Mouse (Mus musculus) CH12.LX (cell line): Measurements from ENCODE around the gene Akr1c19.
"Not testable (repeated sequence)": the region's sequence is repeated elsewhere in the genome, so short reads cannot be mapped to it uniquely, and the experiment has no call there.

Experiments
- CTCF ChIP-seq, 2 experiments: IDR thresholded peaks in 1 of 2; conservative IDR thresholded peaks in 1 of 2; 2 replicates each; pipeline ENCODE4 v1.5.1; 2011 to 2012; ENCODE audit warnings: low read depth in 2 of 2, low read length in 2 of 2, improper control_type of control experiment in 1 of 2, inconsistent platforms in 1 of 2, mild to moderate bottlenecking in 1 of 2, moderate library complexity in 1 of 2
- EP300 ChIP-seq: IDR thresholded peaks from 2 replicates; pipeline ENCODE4 v1.6.1; 2011; ENCODE audit warnings: low read length, improper control_type of control experiment
- KAT2A ChIP-seq: IDR thresholded peaks from 2 replicates; pipeline ENCODE4 v1.6.1; 2012; ENCODE audit warnings: low read length, improper control_type of control experiment, inconsistent platforms; ENCODE audit not compliant: insufficient replicate concordance
- MAX ChIP-seq: IDR thresholded peaks from 2 replicates; pipeline ENCODE4 v1.6.1; 2011; ENCODE audit warnings: low read length, improper control_type of control experiment
- MXI1 ChIP-seq: IDR thresholded peaks from 2 replicates; pipeline ENCODE4 v1.6.1; 2011; ENCODE audit warnings: mild to moderate bottlenecking, low read depth, low read length, improper control_type of control experiment
- NRF1 ChIP-seq: IDR thresholded peaks from 2 replicates; pipeline ENCODE4 v1.6.1; 2014; ENCODE audit warnings: low read depth, mild to moderate bottlenecking, inconsistent platforms, low read length, improper control_type of control experiment, moderate library complexity
- POLR2A ChIP-seq: IDR thresholded peaks from 2 replicates; pipeline ENCODE4 v1.6.1; 2011; ENCODE audit warnings: low read depth, mild to moderate bottlenecking, improper control_type of control experiment, low read length
- RAD21 ChIP-seq: IDR thresholded peaks from 2 replicates; pipeline ENCODE4 v1.6.1; 2011; ENCODE audit warnings: low read depth, mild to moderate bottlenecking, low read length, improper control_type of control experiment, moderate library complexity
- SMC3 ChIP-seq: IDR thresholded peaks from 2 replicates; pipeline ENCODE4 v1.6.1; 2011; ENCODE audit warnings: low read depth, low read length, improper control_type of control experiment
- TCF12 ChIP-seq: IDR thresholded peaks from 2 replicates; pipeline ENCODE4 v1.6.1; 2014; ENCODE audit warnings: low read depth, mild to moderate bottlenecking, inconsistent platforms, low read length, improper control_type of control experiment
- USF2 ChIP-seq: conservative IDR thresholded peaks from 2 replicates; pipeline ENCODE4 v1.6.1; 2011; ENCODE audit warnings: low read depth, low read length, improper control_type of control experiment
- ZC3H11A ChIP-seq: IDR thresholded peaks from 2 replicates; pipeline ENCODE4 v1.6.1; 2012; ENCODE audit warnings: low read depth, mild to moderate bottlenecking, inconsistent platforms, low read length, improper control_type of control experiment
- ZMIZ1 ChIP-seq: IDR thresholded peaks from 2 replicates; pipeline ENCODE4 v1.6.1; 2012; ENCODE audit warnings: low read depth, mild to moderate bottlenecking, inconsistent platforms, low read length, improper control_type of control experiment

- TF ChIP-seq MAX, KAT2A, POLR2A, RAD21, ZC3H11A, MXI1, USF2, TCF12, ZMIZ1, EP300, NRF1: not testable (repeated sequence)
- TF ChIP-seq CTCF (conservative IDR thresholded peaks at IDR 0.05 in 1 of 2, IDR thresholded peaks at IDR 0.05 in 1 of 2; ENCODE audit: low read depth in 2 of 2, low read length in 2 of 2) (peak in 1 of 2 experiments; percentile 42; a peak in 2 of 4 replicates), SMC3 (peak; percentile 34; the same call in 1 of the 2 replicates)
Measured at GRCm38 (mm10) chr13:4186641-4187411, 41.7 kb upstream of the Akr1c19 start.
